ENCODE assay signal across 28 mouse cellular contexts in genomic region chrX:141855684-141856396, GRCm38 (mm10). TPM values are rescaled to one million over a fixed set of nuclear protein-coding genes. Genes with fewer than 3 reads are reported as not detected.
DNase-seq lines count a peak whose midpoint lies in the region; ATAC-seq and TF ChIP-seq lines count a peak whose summit lies in the region.
"Had no signal": no experiment of that assay in that cellular context is flagged by ENCODE, and none has a peak within 500 bp of the region (broad histone marks: within the 10 kb centered on the region; RNA-seq: fewer than 3 reads in every experiment).

No protein-coding gene starts in this region.

- H3K4me2 ChIP-seq in hindbrain, embryonic 11.5 days (replicated peaks; ENCODE audit: low read depth, low read length), result no peak overlapping the region
- H3K4me2 ChIP-seq in midbrain, embryonic 13.5 days (replicated peaks), result no peak overlapping the region
- H3K4me2 ChIP-seq: embryonic facial prominence, embryonic 15.5 days; heart, embryonic 12.5 days; kidney, embryonic 15.5 days; limb, embryonic 12.5 days; liver, embryonic 13.5 days; lung, embryonic 14.5 days; stomach, embryonic 15.5 days had no signal

- H3K27ac ChIP-seq in hindbrain, embryonic 11.5 days (ENCODE audit: low read depth, low read length), result no peak overlapping the region
- 0 out of 2 replicates have a peak overlapping the region, but pooled peaks have one; percentile 32 for H3K27ac ChIP-seq in midbrain, embryonic 13.5 days
- H3K27ac ChIP-seq: embryonic facial prominence, embryonic 15.5 days; gastrocnemius, adult 2 months; kidney, embryonic 15.5 days; limb, embryonic 12.5 days; liver, embryonic 13.5 days; stomach, embryonic 15.5 days had no signal

- WGBS in hindbrain, embryonic 11.5 days, result 41% methylated on average over 6 of the region's 6 CpGs
- WGBS in midbrain, embryonic 13.5 days, result 31% methylated on average over 6 of the region's 6 CpGs

- H3K27me3 ChIP-seq in hindbrain, embryonic 11.5 days (ENCODE audit: control insufficient read depth, insufficient read depth, low read length), result no peaks in the 10 kb centered on the region
- H3K27me3 ChIP-seq in midbrain, embryonic 13.5 days, result peaks cover 30% of the 10 kb centered on the region; the same call in 1 of the 2 replicates
- H3K27me3 ChIP-seq: embryonic facial prominence, embryonic 15.5 days; heart, embryonic 12.5 days; liver, embryonic 13.5 days; stomach, embryonic 15.5 days had no signal

- H3K9me3 ChIP-seq in hindbrain, embryonic 11.5 days (ENCODE audit: control insufficient read depth, low read length), result no peaks in the 10 kb centered on the region
- no peaks in the 10 kb centered on the region for H3K9me3 ChIP-seq in midbrain, embryonic 13.5 days
- H3K9me3 ChIP-seq: embryonic facial prominence, embryonic 15.5 days; heart, embryonic 12.5 days; kidney, embryonic 15.5 days; limb, embryonic 12.5 days; liver, embryonic 13.5 days; stomach, embryonic 15.5 days had no signal

- no peaks in the 10 kb centered on the region for H3K36me3 ChIP-seq in hindbrain, embryonic 11.5 days (ENCODE audit: control insufficient read depth, insufficient read depth, low read length)
- no peaks in the 10 kb centered on the region for H3K36me3 ChIP-seq in midbrain, embryonic 13.5 days
- H3K36me3 ChIP-seq: embryonic facial prominence, embryonic 15.5 days; heart, embryonic 12.5 days; kidney, embryonic 15.5 days; limb, embryonic 12.5 days; liver, embryonic 13.5 days; stomach, embryonic 15.5 days had no signal

- H3K9ac ChIP-seq in hindbrain, embryonic 11.5 days (ENCODE audit: low read depth, low read length), result no peak overlapping the region
- H3K9ac ChIP-seq in midbrain, embryonic 13.5 days (replicated peaks), result no peak overlapping the region
- H3K9ac ChIP-seq: embryonic facial prominence, embryonic 15.5 days; heart, embryonic 12.5 days; kidney, embryonic 15.5 days; limb, embryonic 12.5 days; liver, embryonic 13.5 days; lung, embryonic 14.5 days; stomach, embryonic 15.5 days had no signal

- TF ChIP-seq CTCF in brain, embryonic 14.5 days (IDR thresholded peaks at IDR 0.05; ENCODE audit: borderline replicate concordance, extremely low read depth, insufficient read depth, insufficient read length), result no peak

- H3K4me3 ChIP-seq in hindbrain, embryonic 11.5 days (ENCODE audit: low read depth, low read length), result no peak overlapping the region
- no peak overlapping the region for H3K4me3 ChIP-seq in midbrain, embryonic 13.5 days (replicated peaks)
- H3K4me3 ChIP-seq: embryonic facial prominence, embryonic 15.5 days; gastrocnemius, adult 2 months; heart, embryonic 12.5 days; kidney, embryonic 15.5 days; limb, embryonic 12.5 days; liver, embryonic 13.5 days; stomach, embryonic 15.5 days had no signal

- ATAC-seq in hindbrain, embryonic 11.5 days (ENCODE audit: low FRiP score), result peak; percentile 51; the same call in 1 of the 2 replicates
- peak; percentile 80 for ATAC-seq in midbrain, embryonic 13.5 days
- no peak for ATAC-seq in erythroblast, adult 5-6 weeks (replicated peaks; ENCODE audit: low FRiP score, poor library complexity, severe bottlenecking)
- ATAC-seq in inflammation-experienced regulatory T-cells, adult 6 months, result no peak
- no peak for ATAC-seq in CD4-positive, CD25-positive, alpha-beta regulatory T cell, adult 4 months
- ATAC-seq: intestine, postnatal 0 days; Patski had no signal

- no peaks in the 10 kb centered on the region for H3K4me1 ChIP-seq in hindbrain, embryonic 11.5 days (replicated peaks; ENCODE audit: control insufficient read depth, insufficient read depth, low read length)
- no peaks in the 10 kb centered on the region for H3K4me1 ChIP-seq in midbrain, embryonic 13.5 days (replicated peaks)
- H3K4me1 ChIP-seq: embryonic facial prominence, embryonic 15.5 days; heart, embryonic 12.5 days; kidney, embryonic 15.5 days; limb, embryonic 12.5 days; liver, embryonic 13.5 days; stomach, embryonic 15.5 days had no signal

- DNase-seq in embryo, embryonic 10.5 days (ENCODE audit: low spot score), result peak; percentile 7
- DNase-seq in embryo, embryonic 9.5 days (ENCODE audit: extremely low spot score), result no peak
- DNase-seq in brain, embryonic 14.5 days (ENCODE audit: low read depth), result peak; percentile 66
- peak; percentile 7 for DNase-seq in hindbrain, embryonic 11.5 days (ENCODE audit: low spot score)
- DNase-seq: adrenal gland, postnatal 10 days; cerebellum, adult 9-11 months; embryo, embryonic 11 days; gastrocnemius, adult 2 months; heart, adult 11 months; heart, postnatal 14 days; liver, embryonic 13.5 days; lung, embryonic 14.5 days; lung, postnatal 4 days; thymus, adult 18-20 months had no signal

- TF ChIP-seq POLR2A in brain, embryonic 14.5 days (IDR thresholded peaks at IDR 0.05; ENCODE audit: borderline replicate concordance, extremely low read depth, insufficient read depth, insufficient read length, poor library complexity, severe bottlenecking), result no peak

RNA-seq across cellular contexts. Expression of gene Gm15294, which starts 19.2 kb away (rescaled TPM):
- polyA plus RNA-seq in brain, embryonic 14.5 days (2012; rRNA removed), result not detected in 2 replicates
- not detected in 2 replicates for polyA plus RNA-seq in hindbrain, embryonic 11.5 days (2014; fragmentation: Nextera tagmentation; extraction: Ambion mirVana)
- polyA plus RNA-seq in midbrain, embryonic 13.5 days (2015; fragmentation: Nextera tagmentation; extraction: Ambion mirVana), result not detected in 2 replicates
- not detected in 2 replicates for total RNA-seq in erythroblast, adult 5-6 weeks (2015; ENCODE audit: low replicate concordance)
- not detected in 2 replicates for total RNA-seq in erythroblast, adult 5-6 weeks (2017; ENCODE audit: low replicate concordance)
- polyA plus RNA-seq in inflammation-experienced regulatory T-cells, adult 6 months (2017; shearing (Covaris generic)), result not detected
- not detected for polyA plus RNA-seq in CD4-positive, CD25-positive, alpha-beta regulatory T cell, adult 4 months (2017; shearing (Covaris generic))
- total RNA-seq: adrenal gland, postnatal 10 days; ES-E14; heart, postnatal 14 days; layer of hippocampus, postnatal 14 days had no signal
- polyA plus RNA-seq: embryonic facial prominence, embryonic 15.5 days; heart, embryonic 12.5 days; kidney, embryonic 15.5 days; large intestine, adult 2 months; limb, embryonic 12.5 days had no signal

Comparison
In these comparisons a context has a peak if more than half of its experiments do, and no peak if none do; other contexts are left out.
1. ATAC-seq: peak in hindbrain, embryonic 11.5 days (single experiment) and midbrain, embryonic 13.5 days (single experiment); none in erythroblast, adult 5-6 weeks (single experiment), inflammation-experienced regulatory T-cells, adult 6 months (single experiment) and CD4-positive, CD25-positive, alpha-beta regulatory T cell, adult 4 months (single experiment).